Mouse (Mus musculus): ENCODE data around the gene Card11. TPM values are rescaled to one million over a fixed set of nuclear protein-coding genes. Genes with fewer than 3 reads are reported as not detected.

Gene Card11
- polyA plus RNA-seq (2014; fragmentation: Illumina TruSeq; extraction: RNeasy Lipid Tissue Mini Kit (QIAGEN cat#74804); ENCODE audit: low read depth, low replicate concordance), result 1.5 TPM

DNA sequence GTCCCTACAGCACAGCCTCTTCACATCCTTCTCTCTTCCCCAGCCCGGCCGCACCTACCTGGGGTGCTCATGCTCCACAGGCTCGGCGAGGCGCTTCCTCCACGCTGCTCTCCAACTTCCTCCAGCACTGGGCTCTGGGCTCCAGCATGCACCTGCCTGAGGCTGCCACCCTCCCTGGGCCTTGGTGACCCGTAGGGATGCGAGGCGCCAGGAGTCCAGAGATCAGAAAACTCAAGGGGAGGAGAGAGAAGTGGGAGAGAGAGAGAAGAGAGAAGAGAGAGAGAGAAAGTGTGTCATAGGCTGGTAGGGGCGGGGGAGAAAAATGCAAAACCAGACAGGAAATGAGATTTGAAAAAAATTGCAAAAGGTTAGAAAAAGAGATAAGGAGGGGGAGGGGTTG is at the start of gene Card11:
Gene Card11, minus strand, starts transcription at position 234 of the 400 bp plus-strand sequence.

DNA sequence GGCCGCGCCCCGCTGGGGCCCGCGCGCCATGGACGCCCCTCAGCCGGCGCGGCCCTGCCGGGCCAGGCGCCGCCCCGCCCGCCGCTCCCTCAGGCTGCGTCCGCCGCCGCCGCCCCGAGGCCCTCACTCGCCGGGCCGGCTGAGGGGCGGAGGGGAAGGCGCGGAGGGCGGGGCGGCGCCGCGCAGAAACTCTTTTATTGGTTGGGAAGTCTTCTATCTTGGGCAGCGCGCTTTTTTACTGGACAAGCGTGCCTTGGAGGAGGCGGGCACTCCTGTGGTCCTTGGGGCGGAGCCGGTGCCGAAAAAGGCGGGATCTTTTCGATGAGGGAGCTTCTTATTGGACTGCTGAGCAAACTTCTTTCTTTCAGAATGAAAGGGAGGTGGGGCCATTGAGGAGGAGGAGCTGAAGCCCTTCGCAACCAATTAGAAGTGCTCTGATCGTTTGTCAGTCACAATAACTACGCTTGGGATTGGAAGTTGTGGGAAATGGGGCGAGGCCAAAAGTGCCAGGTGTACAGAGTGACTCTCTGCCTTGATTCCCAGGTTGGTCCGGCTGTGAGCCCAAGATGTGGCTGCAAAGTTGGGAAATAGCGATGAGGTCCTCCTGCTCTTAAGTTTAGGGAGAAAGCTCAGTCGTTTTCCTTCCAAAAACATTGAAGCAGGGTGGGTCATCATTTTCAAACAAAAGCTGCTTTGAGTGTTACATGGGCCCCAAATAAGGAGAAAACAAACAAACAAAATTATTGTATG is 169.9 kb downstream of the Card11 start, which contains the start of gene Gna12:
Gene Gna12, minus strand, starts transcription at position 118 of the 750 bp plus-strand sequence.

Other genes with a start within 250 kb of the Card11 start
- 45.5 TPM for gene Gna12, start 170.2 kb downstream of the Card11 start, polyA plus RNA-seq (2014; fragmentation: Illumina TruSeq; extraction: RNeasy Lipid Tissue Mini Kit (QIAGEN cat#74804); ENCODE audit: low read depth, low replicate concordance)
- 4.2 TPM for gene Sdk1, start 240.9 kb upstream of the Card11 start, polyA plus RNA-seq (2014; fragmentation: Illumina TruSeq; extraction: RNeasy Lipid Tissue Mini Kit (QIAGEN cat#74804); ENCODE audit: low read depth, low replicate concordance)